Mouse (Mus musculus): Measurements from ENCODE around the gene Rnf10. TPM values are rescaled to one million over a fixed set of nuclear protein-coding genes. Genes with fewer than 3 reads are reported as not detected.
"Not testable (repeated sequence)": the region's sequence is repeated elsewhere in the genome, so short reads cannot be mapped to it uniquely, and the experiment has no call there.

Gene Rnf10
- polyA plus RNA-seq, 1 experiment from 2014 or later: 62.6 TPM

- H3K4me2 ChIP-seq (replicated peaks; ENCODE audit: low read depth, low read length): peak overlapping the region; percentile 58; the same call in 1 of the 2 replicates
Measured at GRCm38 (mm10) chr5:115302190-115302589, 29.5 kb upstream of the Rnf10 start.

DNA sequence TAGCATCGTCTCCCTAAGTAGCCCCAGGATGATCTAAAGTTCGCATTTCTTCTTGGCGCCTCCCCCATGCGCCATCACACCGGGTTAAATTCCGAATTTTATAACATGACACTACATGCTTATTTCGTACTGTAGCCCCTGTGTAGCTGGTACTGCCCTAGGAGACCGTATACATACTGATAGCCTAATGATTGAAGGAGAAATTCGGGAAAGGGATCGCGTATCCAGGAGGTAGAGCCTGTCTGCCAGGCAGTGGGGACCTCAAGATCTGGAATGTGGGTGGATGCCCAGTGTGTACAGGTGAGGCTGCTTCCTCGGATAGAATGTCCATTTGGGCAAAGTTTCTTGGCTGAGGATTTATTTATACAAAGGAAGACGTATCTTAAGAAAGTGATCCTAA is 28.9 kb upstream of the Rnf10 start:
- Histone ChIP-seq H3K27me3 (ENCODE audit: control insufficient read depth, insufficient read depth, low read length) (no peaks in the 10 kb centered on the region), H3K4me3 (ENCODE audit: low read depth, low read length) (peak overlapping the region; percentile 91), H3K27ac (ENCODE audit: low read length) (peak overlapping the region; percentile 61; the same call in 1 of the 2 replicates), H3K9me3 (ENCODE audit: control insufficient read depth, low read depth, low read length) (no peaks in the 10 kb centered on the region), H3K36me3 (ENCODE audit: control insufficient read depth, insufficient read depth, low read length) (peaks cover 19% of the 10 kb centered on the region), H3K4me1 (ENCODE audit: control insufficient read depth, insufficient read depth, low read length) (peaks cover 14% of the 10 kb centered on the region; the same call in 1 of the 2 replicates), H3K9ac (replicated peaks; ENCODE audit: low read depth, low read length) (peak overlapping the region; percentile 22; the same call in 1 of the 2 replicates), H3K4me2 (replicated peaks; ENCODE audit: low read depth, low read length) (peak overlapping the region; percentile 58)
- no peak for ATAC-seq (ENCODE audit: insufficient number of reproducible peaks, insufficient read depth, low FRiP score, low read depth)
- WGBS: 19% methylated on average over 13 of the region's 13 CpGs

More at GRCm38 (mm10) chr5:115302190-115302589, 29.5 kb upstream of the Rnf10 start:
- H3K27ac ChIP-seq (ENCODE audit: low read length); H3K9me3 ChIP-seq (ENCODE audit: control insufficient read depth, low read depth, low read length); H3K9ac ChIP-seq (replicated peaks; ENCODE audit: low read depth, low read length); H3K27me3 ChIP-seq (ENCODE audit: control insufficient read depth, insufficient read depth, low read length); H3K4me3 ChIP-seq (ENCODE audit: low read depth, low read length); ATAC-seq (ENCODE audit: insufficient number of reproducible peaks, insufficient read depth, low FRiP score, low read depth): not testable (repeated sequence)
- Histone ChIP-seq H3K36me3 (ENCODE audit: control insufficient read depth, insufficient read depth, low read length) (peaks cover 16% of the 10 kb centered on the region), H3K4me1 (ENCODE audit: control insufficient read depth, insufficient read depth, low read length) (peaks cover 14% of the 10 kb centered on the region; the same call in 1 of the 2 replicates)
- WGBS: 68% methylated on average over 3 of the region's 7 CpGs

GRCm38 (mm10) chr5:115300792-115301614 is 28.3 kb upstream of the Rnf10 start, which contains the start of gene Dynll1:
Gene Dynll1 (minus strand): TSS chr5:115300999.
- peak; percentile 98 for ATAC-seq (ENCODE audit: insufficient number of reproducible peaks, insufficient read depth, low FRiP score, low read depth)
- peak within 1 kb of the TSS; percentile 59 for H3K4me2 ChIP-seq (replicated peaks; ENCODE audit: low read depth, low read length)
- H3K27me3 ChIP-seq (ENCODE audit: control insufficient read depth, insufficient read depth, low read length): no peaks in the 10 kb centered on the region
- H3K27ac ChIP-seq (ENCODE audit: low read length): peak within 1 kb of the TSS; percentile 94
- H3K4me3 ChIP-seq (ENCODE audit: low read depth, low read length): peak within 1 kb of the TSS; percentile 91
- peak within 1 kb of the TSS; percentile 87 for H3K9ac ChIP-seq (replicated peaks; ENCODE audit: low read depth, low read length)
- peaks cover 22% of the 10 kb centered on the region for H3K36me3 ChIP-seq (ENCODE audit: control insufficient read depth, insufficient read depth, low read length)
- under 1% methylated on average over 62 of the region's 66 CpGs for WGBS
- H3K9me3 ChIP-seq (ENCODE audit: control insufficient read depth, low read depth, low read length): no peaks in the 10 kb centered on the region
- peaks cover 14% of the 10 kb centered on the region; the same call in 1 of the 2 replicates for H3K4me1 ChIP-seq (ENCODE audit: control insufficient read depth, insufficient read depth, low read length)

DNA sequence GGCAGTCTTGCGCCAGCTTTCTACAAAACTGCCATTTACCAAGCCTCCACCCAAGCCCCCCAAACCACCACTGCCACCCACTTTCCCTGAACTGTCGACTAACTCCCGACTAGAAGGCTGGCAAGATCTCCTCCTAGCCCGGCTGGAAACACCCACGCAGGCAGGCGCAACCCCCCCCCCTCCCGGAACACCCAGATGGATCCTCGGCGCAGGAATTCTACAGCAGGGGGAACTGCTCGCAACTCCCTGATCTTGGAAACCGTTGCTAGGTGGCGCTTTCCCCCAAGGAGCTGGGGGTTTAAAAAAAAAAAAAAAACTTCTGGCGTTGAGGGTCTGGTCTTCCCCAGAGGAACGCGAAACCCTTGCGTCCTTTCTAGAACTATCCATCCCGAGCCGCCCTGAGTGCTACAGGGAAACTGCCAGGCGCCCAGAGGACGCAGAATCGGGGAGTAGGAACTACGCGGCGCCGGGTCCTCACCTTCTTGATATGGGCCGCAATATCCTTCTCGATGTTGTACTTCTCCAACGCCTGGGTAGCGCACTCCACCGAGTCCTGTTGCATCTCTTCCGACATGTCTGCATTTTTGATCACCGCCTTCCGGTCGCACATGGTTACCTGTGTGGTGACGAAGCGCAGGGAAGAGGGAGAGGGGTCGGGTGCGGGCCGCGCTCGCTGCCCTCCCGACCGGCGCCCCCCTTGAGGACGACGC is 27.5 kb upstream of the Rnf10 start:
- Histone ChIP-seq H3K4me2 (replicated peaks; ENCODE audit: low read depth, low read length) (peak overlapping the region; percentile 59), H3K4me1 (ENCODE audit: control insufficient read depth, insufficient read depth, low read length) (peaks cover 14% of the 10 kb centered on the region; the same call in 1 of the 2 replicates), H3K27me3 (ENCODE audit: control insufficient read depth, insufficient read depth, low read length) (no peaks in the 10 kb centered on the region), H3K4me3 (ENCODE audit: low read depth, low read length) (peak overlapping the region; percentile 91), H3K27ac (ENCODE audit: low read length) (peak overlapping the region; percentile 94), H3K9me3 (ENCODE audit: control insufficient read depth, low read depth, low read length) (no peaks in the 10 kb centered on the region), H3K36me3 (ENCODE audit: control insufficient read depth, insufficient read depth, low read length) (peaks cover 29% of the 10 kb centered on the region), H3K9ac (replicated peaks; ENCODE audit: low read depth, low read length) (peak overlapping the region; percentile 87)
- under 1% methylated on average over 46 of the region's 46 CpGs for WGBS
- ATAC-seq (ENCODE audit: insufficient number of reproducible peaks, insufficient read depth, low FRiP score, low read depth): peak; percentile 12

DNA sequence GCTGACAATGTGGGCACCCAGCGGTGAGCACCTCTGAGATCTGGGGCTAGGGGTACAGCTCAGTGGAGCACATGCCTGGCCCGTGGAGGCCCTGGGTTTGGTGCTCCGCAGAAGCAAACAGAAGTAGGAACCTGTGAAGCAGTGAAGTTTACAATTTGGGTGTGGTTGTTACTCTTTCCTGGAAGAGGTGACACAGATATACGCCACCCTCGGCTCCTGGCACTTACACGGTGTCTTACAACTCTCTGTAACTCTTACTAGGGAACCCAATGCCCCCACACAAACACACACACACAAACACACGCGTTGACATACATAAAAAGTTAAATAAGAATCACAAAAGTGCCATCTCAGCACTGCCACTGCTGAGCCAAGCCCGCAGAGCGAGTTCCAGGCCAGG is 23.6 kb upstream of the Rnf10 start:
- Histone ChIP-seq H3K9me3 (ENCODE audit: control insufficient read depth, low read depth, low read length) (no peaks in the 10 kb centered on the region), H3K9ac (replicated peaks; ENCODE audit: low read depth, low read length) (no peak overlapping the region), H3K27me3 (ENCODE audit: control insufficient read depth, insufficient read depth, low read length) (no peaks in the 10 kb centered on the region), H3K27ac (ENCODE audit: low read length) (peak overlapping the region; percentile 7; the same call in 1 of the 2 replicates), H3K4me3 (ENCODE audit: low read depth, low read length) (no peak overlapping the region), H3K4me2 (replicated peaks; ENCODE audit: low read depth, low read length) (no peak overlapping the region), H3K4me1 (ENCODE audit: control insufficient read depth, insufficient read depth, low read length) (peaks cover 14% of the 10 kb centered on the region; the same call in 1 of the 2 replicates), H3K36me3 (ENCODE audit: control insufficient read depth, insufficient read depth, low read length) (peaks cover 32% of the 10 kb centered on the region)
- ATAC-seq (ENCODE audit: insufficient number of reproducible peaks, insufficient read depth, low FRiP score, low read depth): no peak
- 68% methylated on average over 10 of the region's 10 CpGs for WGBS

- WGBS: 92% methylated on average over 8 of the region's 8 CpGs
- Histone ChIP-seq H3K4me1 (ENCODE audit: control insufficient read depth, insufficient read depth, low read length) (peaks cover 10% of the 10 kb centered on the region; the same call in 1 of the 2 replicates), H3K36me3 (ENCODE audit: control insufficient read depth, insufficient read depth, low read length) (peaks cover 32% of the 10 kb centered on the region), H3K27ac (ENCODE audit: low read length) (no peak overlapping the region), H3K4me2 (replicated peaks; ENCODE audit: low read depth, low read length) (no peak overlapping the region), H3K9ac (replicated peaks; ENCODE audit: low read depth, low read length) (no peak overlapping the region), H3K4me3 (ENCODE audit: low read depth, low read length) (no peak overlapping the region), H3K27me3 (ENCODE audit: control insufficient read depth, insufficient read depth, low read length) (no peaks in the 10 kb centered on the region), H3K9me3 (ENCODE audit: control insufficient read depth, low read depth, low read length) (no peaks in the 10 kb centered on the region)
- ATAC-seq (ENCODE audit: insufficient number of reproducible peaks, insufficient read depth, low FRiP score, low read depth): no peak
Measured at GRCm38 (mm10) chr5:115294173-115294572, 21.5 kb upstream of the Rnf10 start.

GRCm38 (mm10) chr5:115284735-115285134 is 12.0 kb upstream of the Rnf10 start:
- H3K36me3 ChIP-seq (ENCODE audit: control insufficient read depth, insufficient read depth, low read length): peaks cover 11% of the 10 kb centered on the region; the same call in 1 of the 2 replicates
- H3K27me3 ChIP-seq (ENCODE audit: control insufficient read depth, insufficient read depth, low read length): no peaks in the 10 kb centered on the region
- H3K9me3 ChIP-seq (ENCODE audit: control insufficient read depth, low read depth, low read length): no peaks in the 10 kb centered on the region
- no peak overlapping the region for H3K9ac ChIP-seq (replicated peaks; ENCODE audit: low read depth, low read length)
- peaks cover 5% of the 10 kb centered on the region; the same call in 1 of the 2 replicates for H3K4me1 ChIP-seq (ENCODE audit: control insufficient read depth, insufficient read depth, low read length)
- no peak overlapping the region for H3K4me3 ChIP-seq (ENCODE audit: low read depth, low read length)
- WGBS: 94% methylated on average over 3 of the region's 3 CpGs
- no peak for ATAC-seq (ENCODE audit: insufficient number of reproducible peaks, insufficient read depth, low FRiP score, low read depth)
- no peak overlapping the region for H3K4me2 ChIP-seq (replicated peaks; ENCODE audit: low read depth, low read length)
- no peak overlapping the region for H3K27ac ChIP-seq (ENCODE audit: low read length)

DNA sequence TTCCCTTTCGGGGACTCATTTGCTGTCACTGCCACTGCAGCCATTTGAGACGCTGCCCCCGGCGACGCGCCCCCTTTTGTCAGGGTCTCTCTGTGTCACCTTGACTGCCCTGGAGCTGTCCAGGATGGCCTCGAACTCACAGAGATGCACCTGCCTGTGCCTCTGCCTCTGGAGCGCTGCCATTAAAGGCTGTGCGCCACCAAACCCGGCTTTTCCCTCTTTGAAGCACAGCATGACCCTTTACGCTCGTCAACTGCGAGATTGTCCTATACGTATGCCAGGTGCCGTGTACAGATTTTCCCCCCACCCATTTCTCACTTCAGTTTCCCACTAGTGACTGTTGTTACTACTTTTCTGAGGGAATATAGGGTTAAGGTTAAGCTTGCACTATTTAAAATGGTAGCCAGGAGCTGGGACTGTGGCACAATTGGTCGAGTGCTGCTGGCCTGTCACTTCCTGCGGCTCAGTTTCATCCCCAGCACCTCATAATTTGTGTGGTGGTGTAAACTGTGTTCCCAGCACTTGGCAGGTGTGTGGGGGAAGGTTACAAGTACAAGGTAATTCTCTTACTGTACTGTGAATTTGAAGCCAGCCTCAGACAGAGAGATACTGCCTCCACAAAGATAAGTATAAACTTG is 7.5 kb upstream of the Rnf10 start:
- Histone ChIP-seq H3K4me2 (replicated peaks; ENCODE audit: low read depth, low read length) (peak overlapping the region; percentile 75), H3K27me3 (ENCODE audit: control insufficient read depth, insufficient read depth, low read length) (no peaks in the 10 kb centered on the region), H3K9ac (replicated peaks; ENCODE audit: low read depth, low read length) (peak overlapping the region; percentile 47), H3K9me3 (ENCODE audit: control insufficient read depth, low read depth, low read length) (no peaks in the 10 kb centered on the region), H3K4me3 (ENCODE audit: low read depth, low read length) (peak overlapping the region; percentile 67), H3K27ac (ENCODE audit: low read length) (no peak overlapping the region), H3K4me1 (ENCODE audit: control insufficient read depth, insufficient read depth, low read length) (peaks cover 5% of the 10 kb centered on the region; the same call in 1 of the 2 replicates), H3K36me3 (ENCODE audit: control insufficient read depth, insufficient read depth, low read length) (peaks cover 11% of the 10 kb centered on the region; the same call in 1 of the 2 replicates)
- 0 out of 2 replicates have a peak, but pooled peaks have one; percentile 18 for ATAC-seq (ENCODE audit: insufficient number of reproducible peaks, insufficient read depth, low FRiP score, low read depth)
- 6% methylated on average over 17 of the region's 17 CpGs for WGBS

All from stomach, embryonic 14.5 days (tissue).